Mouse (Mus musculus) erythroblast, adult 5-6 weeks (primary cell): ENCODE measurements around the gene Arnt. TPM values are rescaled to one million over a fixed set of nuclear protein-coding genes. Genes with fewer than 3 reads are reported as not detected.
"Not testable (repeated sequence)": the region's sequence is repeated elsewhere in the genome, so short reads cannot be mapped to it uniquely, and the experiment has no call there.

Source experiments
- ATAC-seq: replicated peaks from 2 replicates; pipeline ENCODE4 v1.8.0; 2016; ENCODE audit warnings: moderate number of reproducible peaks, mild to moderate bottlenecking, moderate TSS enrichment, inconsistent platforms; ENCODE audit not compliant: poor library complexity, low FRiP score, severe bottlenecking
- total RNA-seq, 2 experiments: library from RNA; stranded (forward) in 1 of 2; stranded (reverse) in 1 of 2; fragments of 150-400 nt in 1 of 2; fragments of 200-764, 138-1000 nt in 1 of 2; gene quantifications; 2 replicates each; pipeline versions ENCODE4 v1.2.3 to v1.2.4; 2015 to 2017; ENCODE audit warnings: low replicate concordance in 2 of 2

The Arnt gene
- 35.9 and 43.1 TPM in 2 replicates for total RNA-seq (2015; ENCODE audit: low replicate concordance)
- 36.0 and 53.4 TPM in 2 replicates for total RNA-seq (2017; ENCODE audit: low replicate concordance)

GRCm38 (mm10) chr3:95434136-95434982, at the start of gene Arnt:
TSS of gene Arnt (plus strand) at chr3:95434388.
- peak; percentile 96 for ATAC-seq

- no peak for ATAC-seq
These were observed 48.6 kb upstream of the Arnt start for GRCm38 (mm10) chr3:95385401-95386075.

- ATAC-seq: peak; percentile 52; the same call in 1 of the 2 replicates
These were observed 39.8 kb upstream of the Arnt start for GRCm38 (mm10) chr3:95394385-95394784.

- ATAC-seq: no peak
These were observed 31.4 kb upstream of the Arnt start, which contains the start of gene 4930558C23Rik for GRCm38 (mm10) chr3:95402741-95403140. TSS of gene 4930558C23Rik (minus strand) at chr3:95402841.

GRCm38 (mm10) chr3:95407728-95408127, 26.5 kb upstream of the Arnt start:
- ATAC-seq: no peak

- no peak for ATAC-seq
These were observed 25.3 kb upstream of the Arnt start for GRCm38 (mm10) chr3:95408852-95409251.

GRCm38 (mm10) chr3:95412268-95412667, 21.9 kb upstream of the Arnt start:
- no peak for ATAC-seq

- no peak for ATAC-seq
These were observed 16.3 kb upstream of the Arnt start for GRCm38 (mm10) chr3:95417866-95418265.

GRCm38 (mm10) chr3:95426476-95426875, 7.7 kb upstream of the Arnt start:
- ATAC-seq: not testable (repeated sequence)

GRCm38 (mm10) chr3:95427117-95427890, 6.9 kb upstream of the Arnt start:
- peak; percentile 84 for ATAC-seq

- ATAC-seq: not testable (repeated sequence)
These were observed 6.3 kb upstream of the Arnt start for GRCm38 (mm10) chr3:95427891-95428238.

- ATAC-seq: peak; percentile 53; the same call in 1 of the 2 replicates
These were observed 5.8 kb upstream of the Arnt start for GRCm38 (mm10) chr3:95428423-95428822.

- no peak for ATAC-seq
These were observed 780 bp upstream of the Arnt start for GRCm38 (mm10) chr3:95433301-95433915.

- ATAC-seq: peak; percentile 12; the same call in 1 of the 2 replicates
These were observed 789 bp downstream of the Arnt start for GRCm38 (mm10) chr3:95434983-95435370.

- no peak for ATAC-seq
These were observed 1.4 kb downstream of the Arnt start for GRCm38 (mm10) chr3:95435561-95435960.

- ATAC-seq: not testable (repeated sequence)
These were observed 4.4 kb downstream of the Arnt start for GRCm38 (mm10) chr3:95438636-95439035.

- no peak for ATAC-seq
These were observed 5.5 kb downstream of the Arnt start for GRCm38 (mm10) chr3:95439670-95440069.

- ATAC-seq: no peak
These were observed 8.4 kb downstream of the Arnt start for GRCm38 (mm10) chr3:95442406-95443117.

GRCm38 (mm10) chr3:95445311-95445710, 11.1 kb downstream of the Arnt start:
- no peak for ATAC-seq
